Mouse (Mus musculus) embryonic stem cell, embryonic (primary cell): ENCODE measurements at regions not wholly inside any gene's neighbourhood (a gene's known extent, or its start where the extent isn't known, plus 50 kb on each side); places are given as distances from the start of the nearest gene placed in this dataset.

Source experiments
- CTCF ChIA-PET, 4 experiments: fragments of 300-600 bp in 2 of 4; fragments of 350-600 bp in 2 of 4; sonication (Branson Sonifier 250); formaldehyde crosslinking; loops; one replicate each; lab custom pipeline; 2022; ENCODE audit warnings: inconsistent platforms in 2 of 4; lab: Charles Lee
- POLR2A ChIA-PET, 4 experiments: fragments of 300-600 bp in 2 of 4; fragments of 350-600 bp in 2 of 4; sonication (Branson Sonifier 250); formaldehyde crosslinking; loops; one replicate each; lab custom pipeline; 2022; ENCODE audit warnings: antibody characterized with exemption in 4 of 4, inconsistent platforms in 1 of 4; lab: Charles Lee

GRCm38 (mm10) chr3:62047704-62048506 lies 290.2 kb upstream of the Arhgef26 start:
- ChIA-PET CTCF (no interaction called here), POLR2A (no interaction called here)

DNA sequence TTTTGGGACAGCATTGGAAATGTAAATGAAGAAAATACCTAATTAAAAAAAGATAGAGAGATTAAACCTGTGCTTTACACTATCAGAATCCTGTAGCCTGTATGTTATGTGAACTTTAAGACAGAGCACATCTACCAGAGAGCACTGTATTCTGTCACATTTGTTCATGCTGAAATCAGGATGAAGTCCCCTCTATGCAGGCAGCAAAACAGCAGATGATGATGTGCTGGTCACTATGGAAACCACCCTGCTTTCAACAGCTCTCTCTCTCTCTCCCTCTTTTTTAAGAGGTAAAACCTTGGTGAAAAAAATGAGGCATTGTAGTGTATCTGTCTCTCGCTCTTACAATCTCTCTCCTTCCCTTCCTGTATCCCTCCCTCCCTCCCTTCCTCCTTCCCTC lies 283.9 kb upstream of the Arhgef26 start:
- ChIA-PET CTCF (no interaction called here), POLR2A (no interaction called here)

DNA sequence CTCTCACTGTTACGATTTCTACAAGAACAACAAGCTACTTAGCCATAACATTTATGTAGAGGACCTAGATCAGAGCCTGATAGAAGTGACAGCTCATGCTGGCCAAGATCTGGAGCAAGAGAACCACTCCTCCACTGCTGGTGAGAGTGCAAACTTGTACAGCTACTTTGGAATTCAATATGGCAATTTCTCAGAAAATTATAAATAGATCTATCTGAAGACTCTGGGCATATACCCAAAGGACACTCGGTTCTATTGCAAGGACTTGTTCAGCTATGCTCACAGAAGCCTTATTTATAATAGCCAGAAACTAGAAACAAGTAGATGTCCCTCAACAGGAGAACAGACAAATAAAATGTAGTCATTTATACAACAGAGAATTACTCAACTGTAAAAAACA lies 259.6 kb upstream of the Arhgef26 start:
- CTCF ChIA-PET: no interaction called here
- POLR2A ChIA-PET: no interaction called here

- CTCF ChIA-PET: no interaction called here
Observed at GRCm38 (mm10) chr3:62085544-62085943, 252.6 kb upstream of the Arhgef26 start.

DNA sequence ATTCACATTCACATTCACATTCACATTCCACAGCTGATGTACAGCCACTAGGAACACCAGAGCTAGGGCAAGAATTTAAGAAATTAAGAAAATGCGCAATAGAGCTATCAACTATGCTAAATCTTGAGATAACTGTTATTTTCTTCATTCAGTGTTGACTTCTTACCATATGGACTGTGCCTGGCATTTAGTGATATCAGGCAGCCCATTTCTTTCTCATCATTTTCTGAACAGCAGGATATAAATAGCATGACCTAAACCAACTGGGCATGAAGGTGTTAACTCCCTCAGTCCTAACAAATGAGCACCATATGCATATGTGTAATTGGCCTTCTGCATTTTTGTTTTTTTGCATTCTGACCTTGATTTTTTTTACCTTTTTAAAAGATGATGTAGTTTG lies 250.9 kb upstream of the Arhgef26 start:
- POLR2A ChIA-PET: no interaction called here
- CTCF ChIA-PET: no interaction called here

More at GRCm38 (mm10) chr3:62085544-62085943, 252.6 kb upstream of the Arhgef26 start:
- POLR2A ChIA-PET: no interaction called here

GRCm38 (mm10) chr3:62103101-62103500 lies 235.0 kb upstream of the Arhgef26 start:
- ChIA-PET POLR2A (no interaction called here), CTCF (no interaction called here)

DNA sequence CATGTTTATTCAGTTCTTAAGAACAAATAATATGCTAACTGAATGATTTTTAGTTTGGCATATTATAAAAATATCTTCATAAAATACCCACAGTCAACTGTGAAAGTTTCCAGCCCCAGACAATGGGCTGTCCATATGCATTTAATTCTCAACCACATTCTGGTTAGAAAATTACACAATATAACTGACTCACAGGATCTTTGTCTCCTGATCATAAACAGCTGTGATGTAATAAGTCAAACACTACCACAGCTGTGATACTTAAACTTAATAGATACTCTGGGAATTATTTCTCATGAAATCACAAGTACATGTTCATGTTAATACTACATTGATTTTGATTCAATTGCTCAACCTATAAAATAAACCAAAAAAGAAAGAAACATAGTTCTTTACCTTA lies 234.3 kb upstream of the Arhgef26 start:
- POLR2A ChIA-PET: no interaction called here
- CTCF ChIA-PET: interaction anchor here in 1 of 4 experiments (0.6 kb wide), 1 partner anchor 317 kb away, joined by 6 read pairs; no protein-coding TSS in a partner anchor

- ChIA-PET POLR2A (no interaction called here), CTCF (no interaction called here)
Observed at GRCm38 (mm10) chr3:62104560-62104959, 233.6 kb upstream of the Arhgef26 start.

- ChIA-PET CTCF (no interaction called here), POLR2A (no interaction called here)
Observed at GRCm38 (mm10) chr3:62107339-62107738, 230.8 kb upstream of the Arhgef26 start.
